Mouse (Mus musculus) lung, postnatal 10 days (tissue): ENCODE results near the gene Cd247.

Experiments used
- DNase-seq: peaks from one replicate; pipeline ENCODE4 v3.0.0; 2021

Gene Cd247

DNA sequence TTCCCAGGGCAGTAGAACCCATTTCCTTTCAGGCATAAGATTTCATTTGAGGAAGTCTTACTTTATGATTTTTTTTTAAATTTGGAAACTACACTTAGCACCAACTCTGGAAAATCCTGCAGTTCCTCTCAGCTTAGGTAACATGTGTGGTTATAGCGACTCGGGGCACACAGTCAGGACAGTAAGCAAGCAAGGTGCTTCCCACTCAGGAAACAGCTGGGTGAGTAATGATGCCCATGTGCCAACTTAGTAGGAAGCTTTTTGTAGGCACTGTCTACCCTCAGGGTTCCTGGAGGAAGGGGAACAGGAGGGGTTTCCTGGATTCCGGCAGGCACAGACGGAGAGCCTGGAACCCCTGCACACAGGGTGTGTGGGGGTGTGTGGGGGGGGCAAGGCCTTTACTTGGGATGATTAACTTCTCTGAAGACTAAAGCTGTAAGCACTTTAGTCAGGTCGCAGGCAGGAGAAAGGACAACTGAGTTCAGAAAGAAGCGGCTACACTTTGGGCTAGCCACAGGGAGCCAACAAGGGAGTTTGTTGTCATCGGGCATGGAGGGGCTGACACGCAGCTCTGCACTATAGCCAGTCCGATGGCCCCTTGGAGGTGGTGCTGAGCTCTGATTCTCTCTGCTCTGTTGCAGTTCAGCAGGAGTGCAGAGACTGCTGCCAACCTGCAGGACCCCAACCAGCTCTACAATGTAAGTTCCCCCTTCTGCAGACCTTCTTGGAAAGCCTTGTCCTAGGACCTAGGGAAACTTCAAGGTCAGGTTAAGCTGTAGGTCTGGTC lies 67.5 kb downstream of the Cd247 start:
- DNase-seq = no peak

DNA sequence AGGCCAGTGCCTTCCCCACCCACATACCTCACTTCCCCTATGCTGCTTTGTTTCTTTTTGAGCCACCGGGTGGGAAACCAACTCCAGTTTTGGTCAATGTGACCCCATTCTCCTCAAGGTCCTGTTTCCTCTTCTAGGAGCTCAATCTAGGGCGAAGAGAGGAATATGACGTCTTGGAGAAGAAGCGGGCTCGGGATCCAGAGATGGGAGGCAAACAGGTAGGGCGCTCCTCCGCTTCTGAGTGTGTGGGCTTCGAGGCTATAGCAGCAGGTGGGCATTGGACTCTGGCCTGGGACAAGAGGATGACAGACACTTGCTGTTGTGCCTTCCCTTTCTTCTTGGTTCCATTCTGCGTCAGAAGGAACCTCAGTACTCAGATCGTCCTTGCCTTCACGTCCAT lies 68.8 kb downstream of the Cd247 start:
- DNase-seq = no peak

DNA sequence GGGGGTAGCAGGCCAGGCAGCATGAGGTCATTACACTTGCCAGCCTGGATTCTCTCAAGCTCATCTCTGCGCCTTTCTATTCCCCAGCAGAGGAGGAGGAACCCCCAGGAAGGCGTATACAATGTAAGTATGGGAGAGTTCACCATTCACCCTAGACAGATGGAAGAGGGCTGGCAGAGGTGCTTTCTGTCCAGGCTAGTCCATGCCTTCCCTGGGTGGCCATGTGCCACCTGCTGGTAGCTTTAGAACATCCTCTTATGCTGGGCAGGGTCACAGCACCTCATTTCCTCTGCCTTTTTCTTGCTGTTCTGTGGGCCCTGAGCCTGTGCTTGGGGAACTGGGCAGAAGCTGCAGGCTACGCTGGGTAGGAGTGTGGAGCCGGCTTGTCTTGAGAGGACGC lies 69.9 kb downstream of the Cd247 start:
- DNase-seq = no peak

DNA sequence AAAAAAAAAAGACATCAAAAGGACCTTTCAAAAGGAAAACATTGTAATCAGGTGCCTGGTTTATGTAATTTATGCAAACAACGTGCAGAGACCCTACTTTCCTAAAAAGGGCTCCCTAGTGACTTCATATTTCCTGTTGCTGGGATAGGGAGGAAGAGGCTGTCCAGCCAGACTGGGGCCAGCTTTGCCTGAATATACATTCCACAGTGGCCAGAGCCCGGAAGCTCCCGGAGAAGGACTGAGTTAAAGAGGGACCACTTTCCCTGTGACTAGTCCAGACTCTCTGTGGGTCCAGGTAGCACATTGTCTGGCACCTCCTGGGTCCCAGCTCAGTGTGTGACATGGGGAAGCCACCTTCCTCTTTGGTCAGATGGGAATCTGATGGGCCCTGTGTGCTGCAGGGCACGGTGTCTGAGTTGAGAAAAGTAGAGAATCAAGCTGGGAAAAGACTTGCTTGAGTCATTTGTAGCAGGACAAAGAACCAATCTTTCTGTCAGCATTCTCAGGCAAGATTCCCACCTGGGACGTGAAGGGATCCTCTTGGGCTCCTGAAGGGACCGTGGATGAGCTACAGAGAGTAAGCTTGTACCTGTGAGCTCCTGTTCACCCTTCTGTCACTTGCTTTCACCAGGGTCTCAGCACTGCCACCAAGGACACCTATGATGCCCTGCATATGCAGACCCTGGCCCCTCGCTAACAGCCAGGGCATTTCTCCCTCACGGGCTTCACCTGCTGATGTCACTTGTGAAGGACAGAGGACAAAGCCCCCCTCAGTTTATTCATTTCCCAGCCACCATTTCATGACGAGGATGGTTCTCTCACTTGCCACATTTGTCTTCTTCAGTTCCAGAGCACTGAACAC lies 72.1 kb downstream of the Cd247 start:
- no peak for DNase-seq

DNA sequence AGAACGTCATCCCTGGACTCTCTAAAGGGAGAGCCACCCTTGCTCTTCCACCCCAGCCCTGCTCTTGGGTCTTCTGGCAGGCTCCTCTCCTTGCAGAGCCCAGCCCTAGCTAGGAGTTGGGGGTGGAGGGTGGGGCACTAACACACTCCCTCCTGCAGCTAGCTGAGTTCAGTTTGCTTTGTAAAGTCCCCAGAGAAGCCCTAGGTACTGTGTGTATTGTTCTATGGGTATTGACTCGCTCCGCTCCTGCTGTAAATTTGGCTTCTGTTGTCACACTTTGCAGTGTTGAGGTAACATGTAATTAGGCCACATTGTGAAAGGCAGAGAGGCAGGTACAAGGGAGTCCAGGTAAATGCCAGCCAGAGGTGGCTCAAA lies 72.7 kb downstream of the Cd247 start:
- no peak for DNase-seq

DNA sequence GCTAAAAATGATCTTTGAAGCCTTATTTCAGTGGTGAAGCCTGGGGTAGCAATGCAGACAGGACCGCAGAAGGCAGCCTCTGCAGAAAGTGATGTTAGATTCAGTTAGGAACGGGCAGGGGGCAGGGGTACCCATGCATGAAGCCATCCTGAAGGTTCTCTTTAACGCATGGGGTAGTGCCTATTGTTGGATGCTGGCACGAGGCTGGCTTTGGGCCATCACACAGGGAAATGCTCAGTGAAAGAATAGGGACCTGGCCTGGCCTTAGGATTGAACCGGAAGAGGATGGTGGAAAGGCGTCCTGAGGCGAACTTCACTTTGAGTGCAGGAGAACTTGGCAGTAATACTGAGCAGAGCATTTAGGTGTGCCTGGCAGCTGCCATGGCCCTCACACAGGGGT lies 73.6 kb downstream of the Cd247 start:
- DNase-seq = no peak

DNA sequence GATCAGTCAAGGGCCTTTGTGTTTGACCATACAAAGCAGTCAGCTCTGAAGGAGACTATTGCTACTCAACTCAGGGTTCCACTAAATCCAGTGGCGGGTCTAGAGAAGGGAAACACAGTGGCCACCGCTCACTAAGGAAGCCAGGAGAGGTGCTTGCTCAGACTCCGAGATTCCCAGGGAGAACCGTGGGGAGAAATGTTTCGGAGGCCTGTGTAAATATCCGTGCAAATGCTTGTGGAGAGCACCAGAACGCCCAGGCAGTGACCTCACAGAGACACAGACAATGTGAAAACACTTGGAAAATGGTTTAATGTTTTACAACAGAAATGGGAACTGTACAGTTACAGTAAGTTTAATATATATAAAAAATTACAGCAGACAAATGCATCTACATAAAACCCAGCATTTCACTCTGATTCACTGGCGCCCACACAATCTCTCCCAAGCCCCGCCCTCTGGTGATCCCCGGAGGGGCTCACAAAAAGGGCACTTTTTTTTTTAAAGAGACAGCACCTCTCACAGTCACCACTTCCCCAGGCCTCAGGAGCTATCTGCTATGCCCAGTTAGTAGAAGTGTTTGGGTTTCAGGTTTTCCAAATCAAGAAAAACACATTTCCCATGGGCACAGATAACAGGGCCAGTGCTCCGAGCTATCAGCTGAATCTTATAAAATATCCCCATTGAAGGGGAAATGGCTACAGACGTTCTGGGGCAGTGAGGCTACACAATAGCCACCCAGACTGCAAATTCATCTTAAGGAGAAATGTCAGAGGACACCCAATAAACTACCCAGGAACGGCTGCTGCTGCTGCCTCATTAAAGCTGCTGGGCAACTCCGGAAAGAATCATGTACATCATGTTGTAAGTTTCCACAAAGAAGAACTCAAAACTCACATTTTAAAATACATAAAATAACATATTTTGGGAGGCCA lies 76.6 kb downstream of the Cd247 start:
- no peak for DNase-seq

DNA sequence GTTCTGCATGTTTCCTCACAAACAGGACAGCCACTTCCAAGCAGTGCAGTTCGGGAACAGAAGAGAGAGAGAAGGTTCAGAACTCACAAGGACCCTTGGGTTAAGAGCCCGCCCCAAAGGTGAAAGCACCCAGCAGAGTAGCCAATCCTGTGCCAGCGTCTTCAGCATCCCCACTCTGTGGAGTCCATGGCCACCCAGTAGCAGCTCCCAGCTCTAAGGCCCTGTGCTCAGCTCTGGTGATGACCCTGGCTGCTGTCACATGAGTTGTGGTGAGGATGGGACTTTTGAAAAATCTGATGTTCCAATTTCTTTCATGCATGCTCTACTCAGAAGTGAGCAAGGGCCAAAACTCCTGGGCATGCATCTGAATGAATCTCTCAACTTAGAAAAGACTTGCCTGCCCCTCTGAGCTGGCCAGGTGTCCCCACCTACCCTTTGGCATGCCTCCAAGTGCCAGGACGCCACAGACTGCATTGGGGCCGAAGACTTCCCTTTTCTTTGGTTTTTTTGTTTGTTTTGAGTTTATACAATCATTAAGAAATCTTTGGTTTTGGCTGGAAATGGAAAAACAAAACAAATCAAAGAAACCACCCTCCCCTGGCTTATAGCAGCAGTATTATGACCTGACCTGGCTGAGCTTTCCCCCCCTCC lies 78.3 kb downstream of the Cd247 start:
- no peak for DNase-seq

DNA sequence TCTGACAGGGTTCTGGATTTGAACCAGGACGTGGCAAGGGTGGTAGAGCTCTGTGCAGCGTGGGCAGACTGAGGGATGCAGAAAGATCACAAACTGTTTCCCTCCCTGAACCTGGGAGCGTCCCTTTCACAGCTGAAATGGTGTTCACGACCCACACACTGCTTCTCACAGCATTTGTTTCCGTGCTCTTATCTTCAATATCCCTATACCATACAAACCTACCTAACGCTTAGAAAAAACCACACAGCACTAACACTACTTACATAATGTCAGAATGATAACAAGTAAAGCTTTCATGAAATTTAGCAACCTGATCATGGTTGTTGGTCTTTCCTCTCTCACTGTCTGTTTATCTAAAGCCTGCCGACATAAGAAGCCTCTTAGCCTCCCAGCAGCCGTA lies 80.2 kb downstream of the Cd247 start:
- DNase-seq = no peak

DNA sequence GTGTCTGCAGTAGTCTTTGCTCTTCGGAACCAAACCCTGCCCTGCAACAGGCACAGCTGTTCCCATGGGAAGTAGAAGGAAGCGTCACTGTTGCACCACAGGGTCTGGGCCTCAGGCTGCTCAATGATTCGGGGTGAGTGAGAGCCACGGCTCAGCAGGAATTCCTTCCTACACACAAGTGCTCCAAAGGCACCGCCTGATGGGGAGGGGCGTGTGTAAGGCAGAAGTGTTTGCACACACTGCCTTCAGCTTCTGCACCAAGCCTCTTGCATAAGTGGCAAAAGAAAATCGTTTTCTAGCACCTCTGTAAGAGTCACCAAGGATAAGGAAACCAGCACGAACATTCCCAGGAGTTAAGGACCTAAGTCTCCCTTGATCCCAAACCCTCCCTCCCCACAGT lies 86.2 kb downstream of the Cd247 start:
- DNase-seq = peak; percentile 66

DNA sequence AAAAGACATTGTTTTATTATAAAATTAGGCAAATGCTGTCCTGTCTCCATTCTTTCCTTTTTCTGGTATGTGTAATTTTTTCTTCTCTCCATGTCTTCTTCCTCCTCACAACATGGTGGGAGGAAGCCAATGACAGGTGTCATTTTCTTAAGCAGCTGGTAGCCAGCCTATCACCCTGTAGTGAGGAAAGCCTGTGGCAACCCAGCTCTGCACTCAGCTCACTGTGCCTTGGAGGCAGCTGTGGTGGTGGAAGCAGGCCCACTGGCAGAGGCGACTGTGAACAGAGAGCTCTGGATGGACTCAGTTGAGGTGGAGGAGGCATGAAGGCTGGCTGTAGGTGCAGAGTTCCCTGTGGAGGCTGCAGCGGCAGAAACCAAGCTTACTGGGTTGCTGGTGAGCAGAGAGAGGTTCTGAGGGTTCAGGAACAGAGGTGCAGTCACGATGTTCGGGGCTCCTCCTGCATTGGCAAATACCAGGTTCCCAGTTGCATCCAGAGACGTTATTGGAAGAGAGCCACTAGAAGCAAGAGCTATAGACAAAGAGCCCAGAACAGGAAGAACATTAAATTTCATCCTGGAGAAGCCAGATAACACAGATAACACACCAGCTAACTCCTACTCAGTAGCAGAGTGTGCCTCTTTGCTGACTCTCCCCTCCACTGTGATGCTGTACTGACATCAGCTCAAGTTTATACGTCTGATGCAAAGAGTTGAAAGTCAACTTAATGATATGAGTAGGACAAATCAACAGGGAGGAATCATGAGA lies 87.2 kb downstream of the Cd247 start:
- no peak for DNase-seq

DNA sequence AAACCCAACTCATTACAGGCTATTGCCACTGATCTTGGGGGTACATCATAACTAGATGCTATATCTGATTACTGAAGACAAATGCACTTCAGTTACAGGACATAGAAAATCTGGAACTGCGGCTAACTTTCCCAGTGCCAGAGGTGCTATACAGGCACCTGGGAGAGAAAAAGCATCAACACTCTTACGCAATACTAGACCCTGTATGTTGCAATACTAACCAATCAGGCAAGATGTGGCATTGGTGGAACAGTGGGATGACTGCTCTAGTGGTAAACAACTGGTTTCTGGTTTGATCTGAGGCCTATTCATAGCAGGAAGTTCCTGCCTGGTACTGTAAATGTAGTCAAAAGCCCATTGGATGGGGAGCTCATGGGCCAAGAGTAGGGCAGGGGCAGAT lies 90.3 kb downstream of the Cd247 start:
- DNase-seq = no peak

DNA sequence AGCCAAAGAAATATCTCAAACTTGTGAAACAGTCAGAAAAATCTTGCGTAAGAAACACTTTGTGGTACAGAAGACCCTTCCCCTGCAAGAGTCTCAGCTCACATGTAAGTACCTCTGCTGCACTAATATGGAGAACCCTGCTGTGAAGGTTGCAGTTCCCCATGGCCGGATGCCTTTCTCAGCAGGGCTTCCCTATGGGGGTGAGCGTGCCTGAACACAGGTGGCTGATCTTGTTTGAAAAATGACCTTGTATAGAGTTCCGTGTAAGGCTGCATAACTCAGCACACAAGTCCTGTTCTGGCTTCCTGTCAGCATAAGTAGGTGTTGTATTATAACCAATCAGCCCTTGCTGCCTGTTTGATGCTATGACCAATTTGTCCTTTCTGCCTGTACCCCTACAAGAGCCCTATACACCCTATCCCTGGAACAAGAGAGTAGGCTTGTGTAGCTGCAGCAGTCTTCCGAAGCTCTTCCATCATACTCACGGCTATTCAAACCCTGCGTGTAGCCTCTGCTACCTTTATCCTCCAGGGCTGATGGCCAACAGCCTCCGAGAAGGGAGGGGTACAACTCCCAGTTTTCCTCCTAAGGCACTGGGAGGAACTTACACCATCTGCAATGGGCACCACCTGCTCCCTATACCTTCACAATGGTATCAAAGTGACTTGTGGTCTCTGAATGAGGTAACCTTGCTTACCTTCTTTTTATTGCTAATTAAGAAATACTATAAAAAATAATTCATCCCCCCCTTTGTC lies 93.8 kb downstream of the Cd247 start:
- DNase-seq = no peak

DNA sequence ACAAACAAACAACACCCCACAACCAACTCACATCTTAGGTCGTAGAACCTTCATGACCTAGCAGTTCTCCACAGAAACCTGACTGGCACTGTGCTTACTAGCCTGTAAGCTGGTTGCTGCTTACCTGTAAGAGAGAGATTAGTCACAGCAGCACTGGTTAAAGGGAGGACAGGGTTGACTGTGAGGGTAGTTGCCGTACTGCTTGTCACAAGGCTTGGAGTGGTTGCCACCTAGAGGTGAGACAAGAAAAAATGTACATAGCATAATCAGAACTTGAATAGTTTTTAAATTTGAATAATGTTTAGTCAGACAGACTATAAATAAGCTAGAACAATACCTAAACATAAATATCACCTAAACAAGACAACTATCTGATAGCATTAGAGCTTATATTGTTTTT lies 103.2 kb downstream of the Cd247 start:
- no peak for DNase-seq

DNA sequence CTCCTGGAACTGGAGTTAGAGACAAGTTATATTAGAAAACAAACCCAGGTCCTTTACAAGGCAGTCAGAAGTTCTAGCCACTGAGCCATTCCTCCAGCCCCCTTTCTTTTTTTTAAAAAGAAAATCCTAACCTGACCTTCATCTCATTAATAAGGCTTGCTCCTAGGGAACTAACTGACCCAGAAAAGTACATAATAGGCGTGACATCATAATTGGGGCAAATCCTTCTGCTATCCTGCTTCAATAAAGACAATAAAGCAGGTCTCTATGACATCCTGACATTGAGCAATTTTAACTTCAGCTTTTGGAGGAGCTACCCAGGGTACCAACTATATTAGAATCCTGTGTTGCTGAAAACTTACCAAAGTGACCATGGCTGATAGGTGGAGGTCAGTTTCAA lies 115.1 kb downstream of the Cd247 start:
- DNase-seq = no peak

DNA sequence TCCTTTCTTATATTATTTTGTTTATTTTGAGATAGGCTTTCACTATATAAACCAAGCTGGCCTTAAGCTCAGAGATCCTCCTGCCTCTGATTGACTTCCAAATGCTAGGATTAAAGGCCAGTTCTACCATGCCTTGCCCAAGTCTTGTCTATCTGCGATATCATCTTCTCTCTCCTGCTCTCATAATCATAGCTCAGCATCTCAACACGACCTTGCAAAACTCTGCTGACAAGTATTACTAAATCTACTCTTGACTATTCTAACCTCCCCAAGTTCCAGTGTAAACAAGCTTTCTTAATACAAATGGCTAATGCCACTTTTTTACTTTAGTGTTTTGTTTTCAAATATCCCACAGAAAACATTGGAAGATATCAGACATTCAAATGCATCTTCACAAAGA lies 119.7 kb downstream of the Cd247 start:
- no peak for DNase-seq

DNA sequence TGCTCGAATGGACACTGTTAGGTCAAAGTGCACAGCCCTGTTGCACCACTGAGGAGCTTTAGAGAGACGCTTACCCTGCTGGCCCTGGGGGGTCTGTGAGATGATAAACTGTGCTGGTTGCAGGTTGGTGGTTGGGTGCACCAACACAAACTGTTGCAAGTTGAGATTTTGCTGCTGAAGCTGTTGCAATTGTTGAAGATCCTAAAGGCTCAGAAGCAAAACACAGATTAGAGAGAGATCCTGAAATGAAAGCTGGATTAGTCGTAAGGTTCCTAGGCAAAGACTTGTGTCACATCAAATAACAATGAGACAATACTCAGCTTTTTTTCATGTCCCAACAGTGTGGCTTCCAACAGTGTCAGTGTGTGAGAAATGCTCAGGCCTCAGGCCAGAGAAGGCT lies 120.3 kb downstream of the Cd247 start:
- no peak for DNase-seq

DNA sequence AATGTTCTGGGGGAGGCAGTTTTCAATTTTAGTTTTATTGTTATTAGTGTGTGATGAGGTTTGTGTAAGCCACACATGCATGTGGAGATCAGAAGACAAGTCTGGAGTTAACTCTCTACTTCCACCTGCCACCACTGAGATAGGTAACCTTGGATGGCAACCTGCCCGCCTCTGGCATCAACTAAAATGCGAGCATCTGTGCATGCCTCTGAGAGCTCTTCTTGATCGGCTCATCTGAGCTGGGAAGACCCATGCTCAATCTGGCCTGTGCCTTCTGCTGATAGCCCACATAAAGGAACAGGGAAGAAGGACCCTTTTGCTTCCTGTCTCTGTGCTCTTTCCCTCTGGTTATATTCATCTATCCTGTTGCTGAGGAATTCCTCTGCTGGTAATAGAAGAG lies 121.0 kb downstream of the Cd247 start:
- no peak for DNase-seq

DNA sequence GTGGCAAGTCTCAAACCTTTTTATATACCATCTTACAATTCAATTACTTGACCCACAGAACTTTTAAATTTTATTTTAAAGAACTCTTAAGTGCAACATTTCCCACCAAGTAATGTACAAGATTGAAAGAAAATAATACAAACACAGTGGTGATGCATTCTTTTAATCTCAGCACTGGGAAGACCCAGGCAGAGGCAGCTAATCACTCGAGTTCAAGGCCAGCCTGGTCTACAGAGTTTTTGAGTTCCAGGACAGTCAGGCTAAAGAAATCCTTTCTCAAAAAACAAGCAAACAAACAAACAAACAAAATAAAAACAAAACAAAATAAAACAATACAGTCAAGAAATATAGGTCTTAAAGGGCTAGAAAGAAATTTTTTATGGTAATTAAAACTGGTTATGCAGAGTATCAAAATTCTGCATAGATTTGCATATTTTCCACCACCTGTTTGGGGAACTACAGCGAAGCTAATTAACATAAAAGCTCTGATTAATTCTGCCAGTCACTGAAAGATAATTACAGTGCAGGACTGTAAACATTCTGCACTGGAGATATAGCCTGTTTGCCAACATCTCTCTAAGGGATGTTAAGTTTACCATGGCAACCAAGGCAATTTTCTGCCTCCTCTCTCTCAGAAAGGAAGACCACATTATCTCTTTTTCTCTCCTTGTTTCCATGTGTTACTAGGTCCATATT lies 125.4 kb downstream of the Cd247 start:
- no peak for DNase-seq

DNA sequence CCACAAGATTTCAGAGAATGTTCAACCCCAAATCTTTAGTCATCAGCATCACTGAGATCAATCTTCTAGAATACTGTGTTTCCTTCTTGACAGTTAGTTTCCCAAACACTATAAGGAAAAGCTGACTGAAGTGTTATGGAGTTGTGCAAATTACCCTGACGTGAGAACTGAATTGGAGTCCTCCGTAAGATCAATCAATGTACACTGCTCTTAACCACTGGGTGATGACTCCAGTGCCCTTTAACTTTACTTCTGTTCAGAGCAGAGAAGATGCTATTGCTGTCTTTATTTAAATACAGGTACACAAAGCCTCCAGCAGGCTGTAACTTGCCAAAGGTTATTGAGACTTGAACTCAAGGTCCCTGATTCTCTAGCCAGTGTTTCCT lies 125.9 kb downstream of the Cd247 start:
- DNase-seq = no peak

DNA sequence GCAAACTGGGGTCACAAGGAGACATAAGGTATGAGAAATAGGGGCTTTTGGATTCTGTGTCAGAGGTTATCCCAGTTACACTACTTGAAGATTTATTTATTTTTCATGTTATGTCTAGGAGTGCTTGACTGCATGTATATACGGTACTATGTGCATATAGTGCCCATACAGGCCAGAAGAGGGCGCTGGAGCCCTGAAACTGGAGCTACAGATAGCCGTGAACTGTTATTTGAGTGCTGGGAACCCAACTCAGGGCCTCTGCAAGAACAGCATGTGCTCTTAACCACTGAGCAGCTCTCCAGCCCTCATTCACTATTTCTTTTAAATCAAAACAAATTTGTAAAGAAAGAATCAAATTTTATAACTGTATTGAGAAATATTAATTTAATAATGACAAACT lies 132.5 kb downstream of the Cd247 start:
- no peak for DNase-seq
